Mouse (Mus musculus) forebrain, embryonic 13.5 days (tissue): ENCODE measurements at regions not wholly inside any gene's neighbourhood (a gene's known extent, or its start where the extent isn't known, plus 50 kb on each side); places are given as distances from the start of the nearest gene placed in this dataset.

ENCODE experiments used
- ATAC-seq: fragments of 200-750 bp; cut with Nextera tagmentation; 2 replicates; pipeline ENCODE4 v1.8.0; 2017
- H3K27ac ChIP-seq: fragments of 300-500 bp; sonication (generic); 2 replicates; pipeline ENCODE4 v1.5.1; 2015; ENCODE audit warnings: inconsistent platforms, mild to moderate bottlenecking, moderate library complexity
- H3K27me3 ChIP-seq: fragments of 300-500 bp; sonication (generic); 2 replicates; pipeline ENCODE4 v1.6.1; 2015; ENCODE audit warnings: mild to moderate bottlenecking, inconsistent platforms
- H3K36me3 ChIP-seq: fragments of 300-500 bp; sonication (generic); 2 replicates; pipeline ENCODE4 v1.6.1; 2015; ENCODE audit warnings: mild to moderate bottlenecking, inconsistent platforms; ENCODE audit not compliant: poor library complexity, severe bottlenecking
- H3K4me1 ChIP-seq: fragments of 300-500 bp; sonication (generic); 2 replicates; pipeline ENCODE4 v1.6.1; 2015; ENCODE audit warnings: inconsistent platforms
- H3K4me2 ChIP-seq: fragments of 300-500 bp; sonication (generic); 2 replicates; pipeline ENCODE4 v1.6.1; 2015; ENCODE audit warnings: inconsistent platforms, mild to moderate bottlenecking, moderate library complexity
- H3K4me3 ChIP-seq: fragments of 300-500 bp; sonication (generic); 2 replicates; pipeline ENCODE4 v1.5.1; 2015; ENCODE audit warnings: mild to moderate bottlenecking, inconsistent platforms
- H3K9ac ChIP-seq: fragments of 300-500 bp; sonication (generic); 2 replicates; pipeline ENCODE4 v1.6.1; 2015; ENCODE audit warnings: mild to moderate bottlenecking, inconsistent platforms
- H3K9me3 ChIP-seq: fragments of 300-500 bp; sonication (generic); replicated peaks from 2 replicates; pipeline ENCODE4 v1.6.1; 2016; ENCODE audit warnings: inconsistent platforms
- WGBS: fragments of 180-500 bp; shearing (Covaris S2); methylation state at CpG from one replicate; pipeline ENCODE4 v1.1.7; 2015; 5-methylcytosine and 5-hydroxymethylcytosine counted together

- H3K4me3 ChIP-seq = no peak overlapping the region
- no peak overlapping the region for H3K9ac ChIP-seq
- no peaks in the 10 kb centered on the region for H3K27me3 ChIP-seq
- H3K4me1 ChIP-seq = peaks cover 12% of the 10 kb centered on the region
- no peaks in the 10 kb centered on the region for H3K9me3 ChIP-seq
- no peaks in the 10 kb centered on the region for H3K36me3 ChIP-seq
- 92% methylated on average over 4 of the region's 4 CpGs for WGBS
- no peak for ATAC-seq
- H3K4me2 ChIP-seq = no peak overlapping the region
- H3K27ac ChIP-seq = no peak overlapping the region
These were observed 135.3 kb upstream of the Klf6 start for GRCm38 (mm10) chr13:5725984-5726383.

DNA sequence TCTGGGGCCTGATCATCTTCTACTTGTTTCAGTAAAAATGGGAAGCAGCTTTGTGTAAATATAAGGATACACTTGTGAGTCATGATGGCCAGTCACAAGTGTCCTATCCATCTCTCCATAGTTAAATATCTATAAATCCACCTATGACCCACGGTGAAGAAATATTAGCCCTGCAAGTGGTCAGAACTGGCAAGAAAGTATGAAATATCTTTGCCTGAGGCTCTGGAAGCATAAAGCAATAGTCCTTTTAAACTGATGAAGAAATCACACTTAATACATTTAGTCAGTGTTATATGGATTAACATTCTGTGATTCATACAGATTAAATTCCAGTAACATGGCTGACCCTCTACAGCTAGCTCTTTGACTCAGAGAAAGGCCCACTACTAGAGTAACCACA lies 134.8 kb upstream of the Klf6 start:
- WGBS = 88% methylated on average over 1 of the region's 1 CpGs
- Histone ChIP-seq H3K4me2 (no peak overlapping the region), H3K9ac (no peak overlapping the region), H3K36me3 (no peaks in the 10 kb centered on the region), H3K9me3 (no peaks in the 10 kb centered on the region), H3K4me1 (peaks cover 12% of the 10 kb centered on the region), H3K4me3 (no peak overlapping the region), H3K27me3 (no peaks in the 10 kb centered on the region), H3K27ac (no peak overlapping the region)
- ATAC-seq = no peak

GRCm38 (mm10) chr13:5728172-5728571 lies 133.1 kb upstream of the Klf6 start:
- H3K9me3 ChIP-seq = no peaks in the 10 kb centered on the region
- H3K4me3 ChIP-seq = no peak overlapping the region
- H3K4me1 ChIP-seq = peaks cover 12% of the 10 kb centered on the region
- H3K27me3 ChIP-seq = no peaks in the 10 kb centered on the region
- no peak overlapping the region for H3K27ac ChIP-seq
- no peak overlapping the region for H3K9ac ChIP-seq
- H3K36me3 ChIP-seq = no peaks in the 10 kb centered on the region
- 84% methylated on average over 2 of the region's 2 CpGs for WGBS
- no peak for ATAC-seq
- no peak overlapping the region for H3K4me2 ChIP-seq

- no peaks in the 10 kb centered on the region for H3K27me3 ChIP-seq
- no peak overlapping the region for H3K27ac ChIP-seq
- H3K9ac ChIP-seq = no peak overlapping the region
- WGBS = 18% methylated on average over 1 of the region's 1 CpGs
- H3K9me3 ChIP-seq = no peaks in the 10 kb centered on the region
- no peak overlapping the region for H3K4me2 ChIP-seq
- peak; percentile 76 for ATAC-seq
- no peak overlapping the region for H3K4me3 ChIP-seq
- no peaks in the 10 kb centered on the region for H3K36me3 ChIP-seq
- H3K4me1 ChIP-seq = peaks cover 12% of the 10 kb centered on the region
These were observed 132.5 kb upstream of the Klf6 start for GRCm38 (mm10) chr13:5728808-5729207.

DNA sequence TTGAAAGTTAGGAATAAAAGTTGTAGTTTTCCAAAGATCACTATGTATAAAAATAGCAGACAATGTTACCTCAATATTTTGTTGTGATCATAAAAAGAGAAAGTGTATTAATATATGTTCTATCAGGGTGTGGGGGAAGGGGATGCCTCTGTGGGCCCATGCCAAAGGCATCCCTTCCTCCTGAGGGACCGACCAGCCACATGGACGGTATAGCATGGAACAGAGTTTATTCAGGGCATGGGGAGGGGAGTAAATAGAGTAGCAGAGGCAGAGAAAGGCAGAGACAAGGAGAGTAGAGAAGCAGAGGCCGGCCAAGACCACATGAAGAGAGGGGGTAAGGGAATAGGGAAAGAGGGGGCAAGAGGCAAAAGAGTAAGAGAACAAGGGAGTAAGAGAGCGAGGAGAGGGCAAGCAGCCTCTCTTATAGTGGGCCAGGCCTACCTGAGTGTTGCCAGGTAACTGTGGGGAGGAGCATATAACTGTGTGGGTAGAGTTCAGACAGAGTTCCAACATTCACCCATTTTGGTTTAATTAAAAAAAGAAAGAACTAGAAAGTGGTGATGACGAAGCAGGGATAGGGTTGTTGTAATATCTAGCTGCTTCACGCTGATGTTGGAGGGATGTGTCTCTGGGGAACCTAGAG lies 131.7 kb upstream of the Klf6 start:
- Histone ChIP-seq H3K27me3 (no peaks in the 10 kb centered on the region), H3K36me3 (no peaks in the 10 kb centered on the region)
- ATAC-seq = 0 out of 2 replicates have a peak, but pooled peaks have one; percentile 49

DNA sequence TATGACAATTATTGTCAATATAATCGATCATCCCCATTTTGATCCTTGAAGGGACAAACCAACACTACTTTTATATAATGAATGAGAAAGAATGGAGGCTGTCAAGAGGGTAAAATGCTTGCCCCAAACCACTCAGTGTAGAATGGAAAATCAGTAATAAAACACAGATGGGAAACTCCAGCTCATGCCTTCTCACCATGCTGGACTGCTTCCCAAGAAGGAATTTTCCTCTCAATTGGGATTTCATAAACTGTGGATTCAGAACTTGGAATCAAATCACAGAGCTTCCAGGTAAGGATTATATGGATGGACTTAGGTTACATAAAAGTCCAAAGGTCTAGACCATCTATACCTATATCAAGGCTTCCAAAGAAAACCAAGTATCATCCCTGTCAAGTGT lies 129.1 kb upstream of the Klf6 start:
- H3K27me3 ChIP-seq = no peaks in the 10 kb centered on the region
- no peak overlapping the region for H3K4me3 ChIP-seq
- WGBS = 88% methylated on average over 1 of the region's 1 CpGs
- no peak for ATAC-seq
- no peak overlapping the region for H3K4me2 ChIP-seq
- H3K9ac ChIP-seq = no peak overlapping the region
- no peaks in the 10 kb centered on the region for H3K9me3 ChIP-seq
- H3K36me3 ChIP-seq = no peaks in the 10 kb centered on the region
- H3K27ac ChIP-seq = no peak overlapping the region
- H3K4me1 ChIP-seq = peaks cover 12% of the 10 kb centered on the region

More for the DNA sequence above, 131.7 kb upstream of the Klf6 start:
- no peak overlapping the region for H3K4me3 ChIP-seq
- no peaks in the 10 kb centered on the region for H3K9me3 ChIP-seq
- no peak overlapping the region for H3K9ac ChIP-seq
- H3K4me2 ChIP-seq = no peak overlapping the region
- H3K27ac ChIP-seq = no peak overlapping the region
- H3K4me1 ChIP-seq = peaks cover 12% of the 10 kb centered on the region
- 70% methylated on average over 6 of the region's 6 CpGs for WGBS

DNA sequence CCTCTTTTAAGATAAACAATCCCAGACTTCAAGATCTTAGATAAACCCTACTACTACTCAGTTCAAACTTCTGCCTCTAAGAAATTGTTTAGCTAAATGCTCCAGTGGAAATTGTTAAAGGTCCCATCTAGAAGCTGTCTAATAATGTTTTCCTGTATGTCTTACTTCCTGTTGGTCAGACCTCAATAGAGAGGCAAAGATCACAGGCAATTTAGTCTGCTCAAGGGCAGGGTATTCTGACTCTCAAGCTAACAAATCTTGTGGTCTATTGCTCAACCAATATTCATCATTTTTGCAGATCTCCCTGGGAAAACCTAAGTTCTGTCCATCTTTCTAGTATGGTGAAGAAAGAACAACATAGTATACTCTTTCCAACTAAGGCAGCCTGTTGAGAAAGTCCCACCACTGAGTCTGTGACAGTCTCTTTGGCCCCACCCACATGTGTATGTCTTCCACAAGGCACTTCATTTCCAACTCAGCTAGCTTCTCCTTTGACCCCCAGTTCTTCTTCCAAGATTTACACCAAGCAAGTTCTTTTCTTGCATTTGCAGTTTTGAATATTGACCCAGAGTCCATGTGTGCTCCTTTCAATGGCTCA lies 126.2 kb upstream of the Klf6 start:
- Histone ChIP-seq H3K36me3 (no peaks in the 10 kb centered on the region), H3K4me2 (no peak overlapping the region), H3K4me1 (no peaks in the 10 kb centered on the region), H3K27ac (no peak overlapping the region), H3K9me3 (no peaks in the 10 kb centered on the region), H3K9ac (no peak overlapping the region), H3K27me3 (no peaks in the 10 kb centered on the region), H3K4me3 (no peak overlapping the region)
- no peak for ATAC-seq

- Histone ChIP-seq H3K9me3 (no peaks in the 10 kb centered on the region), H3K27me3 (no peaks in the 10 kb centered on the region), H3K4me2 (no peak overlapping the region), H3K4me3 (no peak overlapping the region), H3K36me3 (no peaks in the 10 kb centered on the region), H3K4me1 (no peaks in the 10 kb centered on the region), H3K9ac (no peak overlapping the region), H3K27ac (no peak overlapping the region)
- WGBS = 97% methylated on average over 6 of the region's 6 CpGs
- ATAC-seq = no peak
These were observed 124.8 kb upstream of the Klf6 start for GRCm38 (mm10) chr13:5736472-5736871.

GRCm38 (mm10) chr13:5737214-5737613 lies 124.1 kb upstream of the Klf6 start:
- Histone ChIP-seq H3K36me3 (no peaks in the 10 kb centered on the region), H3K4me2 (no peak overlapping the region), H3K4me1 (no peaks in the 10 kb centered on the region), H3K4me3 (no peak overlapping the region), H3K9me3 (no peaks in the 10 kb centered on the region), H3K9ac (no peak overlapping the region), H3K27ac (no peak overlapping the region), H3K27me3 (no peaks in the 10 kb centered on the region)
- 88% methylated on average over 7 of the region's 7 CpGs for WGBS
- ATAC-seq = no peak

DNA sequence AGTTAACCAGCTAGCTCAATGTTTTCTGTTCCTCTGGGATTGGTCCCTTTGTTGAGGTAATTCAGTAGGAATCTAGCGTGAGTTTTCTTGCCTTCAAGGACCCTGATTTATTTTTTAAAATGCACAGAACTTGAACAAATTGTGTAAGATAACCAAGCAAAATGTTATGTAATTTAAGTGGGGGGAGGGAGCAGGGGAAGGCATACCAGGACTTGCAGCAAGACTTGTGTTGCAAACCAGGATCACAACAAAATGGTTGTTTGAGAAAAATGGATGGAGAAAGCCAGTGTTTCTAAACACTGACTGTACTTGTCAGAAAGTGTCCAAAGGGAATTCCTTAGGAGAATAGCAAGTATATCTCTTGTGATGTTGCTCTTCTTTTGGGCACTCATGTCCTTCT lies 120.5 kb upstream of the Klf6 start:
- Histone ChIP-seq H3K4me3 (no peak overlapping the region), H3K4me1 (no peaks in the 10 kb centered on the region), H3K9ac (no peak overlapping the region), H3K27ac (no peak overlapping the region), H3K27me3 (no peaks in the 10 kb centered on the region), H3K36me3 (no peaks in the 10 kb centered on the region), H3K9me3 (no peaks in the 10 kb centered on the region), H3K4me2 (no peak overlapping the region)
- WGBS = 82% methylated on average over 1 of the region's 1 CpGs
- ATAC-seq = no peak

DNA sequence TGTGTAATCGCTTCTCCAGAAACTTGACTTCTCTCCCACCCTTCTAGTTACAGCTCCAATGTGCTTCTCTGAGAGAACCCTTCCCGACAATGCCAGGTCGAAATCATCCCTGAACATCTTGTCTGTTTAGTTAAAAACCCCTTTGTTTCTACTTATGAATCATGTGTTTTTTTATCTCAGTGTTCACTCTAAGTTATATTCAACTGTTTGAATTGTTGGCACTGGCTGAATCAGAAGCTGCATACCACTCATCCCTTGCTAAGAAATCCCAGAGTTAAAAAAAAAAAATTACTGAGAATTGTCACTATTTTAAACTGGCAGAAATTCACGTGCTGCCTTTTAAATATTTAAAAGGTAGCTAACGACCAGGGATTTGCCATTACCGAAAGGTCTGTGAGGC lies 116.3 kb upstream of the Klf6 start:
- no peaks in the 10 kb centered on the region for H3K27me3 ChIP-seq
- no peak overlapping the region for H3K4me3 ChIP-seq
- no peak overlapping the region for H3K4me2 ChIP-seq
- no peak overlapping the region for H3K9ac ChIP-seq
- no peak overlapping the region for H3K27ac ChIP-seq
- WGBS = 84% methylated on average over 6 of the region's 6 CpGs
- no peaks in the 10 kb centered on the region for H3K4me1 ChIP-seq
- no peaks in the 10 kb centered on the region for H3K9me3 ChIP-seq
- ATAC-seq = no peak
- H3K36me3 ChIP-seq = no peaks in the 10 kb centered on the region

GRCm38 (mm10) chr13:5757176-5757575 lies 104.1 kb upstream of the Klf6 start:
- H3K9me3 ChIP-seq = no peaks in the 10 kb centered on the region
- H3K4me1 ChIP-seq = no peaks in the 10 kb centered on the region
- H3K27me3 ChIP-seq = no peaks in the 10 kb centered on the region
- no peak overlapping the region for H3K27ac ChIP-seq
- H3K9ac ChIP-seq = no peak overlapping the region
- WGBS = 97% methylated on average over 3 of the region's 3 CpGs
- H3K4me3 ChIP-seq = no peak overlapping the region
- no peak overlapping the region for H3K4me2 ChIP-seq
- H3K36me3 ChIP-seq = no peaks in the 10 kb centered on the region
- no peak for ATAC-seq

DNA sequence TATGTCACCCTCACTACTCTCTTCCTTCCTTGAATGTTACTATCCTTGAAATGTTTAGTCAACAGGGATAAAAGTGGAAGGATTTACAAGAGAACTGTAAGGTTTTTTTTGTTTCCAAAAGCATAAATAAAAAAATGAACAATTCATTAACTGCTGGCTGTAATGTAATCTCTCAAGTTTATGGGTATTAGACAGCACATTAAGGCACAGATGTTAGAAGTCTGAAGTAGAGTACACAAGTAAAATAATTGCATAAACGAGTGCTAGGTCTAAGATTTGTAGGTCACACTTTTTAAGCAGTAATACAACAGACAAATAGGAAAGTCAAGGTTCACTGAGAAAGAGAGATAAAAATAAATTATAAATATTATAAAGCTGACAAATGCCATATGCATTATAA lies 103.3 kb upstream of the Klf6 start:
- H3K27ac ChIP-seq = no peak overlapping the region
- 91% methylated on average over 1 of the region's 1 CpGs for WGBS
- H3K27me3 ChIP-seq = no peaks in the 10 kb centered on the region
- no peaks in the 10 kb centered on the region for H3K4me1 ChIP-seq
- ATAC-seq = no peak
- no peak overlapping the region for H3K9ac ChIP-seq
- no peaks in the 10 kb centered on the region for H3K9me3 ChIP-seq
- H3K4me3 ChIP-seq = no peak overlapping the region
- H3K4me2 ChIP-seq = no peak overlapping the region
- no peaks in the 10 kb centered on the region for H3K36me3 ChIP-seq
